Mouse (Mus musculus) urinary bladder, postnatal 4 days (tissue): ENCODE results near the gene Srprb.
"Not testable (repeated sequence)": the region's sequence is repeated elsewhere in the genome, so short reads cannot be mapped to it uniquely, and the experiment has no call there.

Source experiments
- DNase-seq, 2 experiments: peaks; one replicate each; pipeline ENCODE4 v3.0.0; 2021 to 2022; ENCODE audit warnings: low spot score in 2 of 2

The Srprb gene

DNA sequence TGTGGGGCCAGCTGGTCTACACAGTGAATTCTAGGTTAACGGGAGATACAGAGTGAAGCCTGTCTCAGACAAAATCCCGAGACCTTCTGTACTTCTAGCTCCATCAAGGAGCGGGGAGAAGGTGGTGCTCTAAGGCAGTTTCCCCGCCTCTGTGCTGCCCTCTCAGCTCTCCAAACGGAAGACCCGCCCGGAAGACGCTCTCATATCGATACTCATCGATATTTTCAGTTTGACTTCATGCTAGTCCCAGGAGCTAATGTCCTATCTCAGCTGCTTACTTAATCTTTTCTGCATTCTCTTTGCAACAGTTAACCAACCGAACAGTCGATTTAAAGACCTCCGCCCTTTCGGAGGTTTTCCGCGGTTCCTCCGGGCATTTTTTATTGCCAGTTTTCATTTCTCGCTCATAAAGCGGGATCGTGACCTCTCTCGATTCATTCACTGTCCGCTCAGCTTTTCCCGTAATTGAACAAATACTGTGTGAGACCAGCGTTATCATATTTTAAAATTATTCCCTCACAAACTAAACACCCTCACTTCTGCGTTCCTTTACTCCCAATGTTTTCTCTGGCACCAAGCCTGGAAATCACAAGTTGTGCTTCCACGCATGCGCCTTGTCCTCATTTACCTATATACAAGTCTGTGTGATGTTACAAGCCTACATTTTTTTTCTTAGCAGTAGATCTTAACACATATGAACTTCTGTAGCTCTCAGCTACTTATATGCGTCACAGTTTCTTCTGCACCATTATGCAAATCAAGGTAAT is 10.9 kb upstream of the Srprb start:
- no peak for DNase-seq

- DNase-seq = no peak
Observed at GRCm38 (mm10) chr9:103208802-103209423, 7.0 kb upstream of the Srprb start.

GRCm38 (mm10) chr9:103207846-103208245 is 5.9 kb upstream of the Srprb start:
- DNase-seq = peak in 1 of 2 experiments; percentile 44

- DNase-seq = no peak
Observed at GRCm38 (mm10) chr9:103205786-103206185, 3.8 kb upstream of the Srprb start.

- DNase-seq = no peak
Observed at GRCm38 (mm10) chr9:103188416-103188815, 13.5 kb downstream of the Srprb start.

DNA sequence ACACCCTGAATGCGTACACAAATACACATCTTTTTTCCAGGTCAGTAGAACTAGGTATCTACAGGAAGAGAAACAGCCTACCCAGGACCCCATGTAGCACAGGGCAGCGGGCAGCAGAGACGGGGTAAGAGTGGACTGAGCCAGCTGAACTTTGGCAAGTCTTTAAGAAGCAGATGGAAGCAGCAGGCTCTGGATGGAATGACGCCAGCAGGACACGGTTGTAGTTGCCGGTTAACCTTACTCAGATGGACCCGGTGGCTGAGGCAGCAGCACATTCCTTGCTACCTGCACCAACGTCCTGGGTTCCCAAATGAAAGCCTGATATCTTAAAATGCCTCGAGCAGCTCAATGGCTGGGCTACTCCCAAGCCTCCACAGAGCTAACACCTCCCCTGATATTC is 15.2 kb downstream of the Srprb start:
- no peak for DNase-seq

GRCm38 (mm10) chr9:103185946-103186345 is 16.0 kb downstream of the Srprb start:
- DNase-seq = no peak

DNA sequence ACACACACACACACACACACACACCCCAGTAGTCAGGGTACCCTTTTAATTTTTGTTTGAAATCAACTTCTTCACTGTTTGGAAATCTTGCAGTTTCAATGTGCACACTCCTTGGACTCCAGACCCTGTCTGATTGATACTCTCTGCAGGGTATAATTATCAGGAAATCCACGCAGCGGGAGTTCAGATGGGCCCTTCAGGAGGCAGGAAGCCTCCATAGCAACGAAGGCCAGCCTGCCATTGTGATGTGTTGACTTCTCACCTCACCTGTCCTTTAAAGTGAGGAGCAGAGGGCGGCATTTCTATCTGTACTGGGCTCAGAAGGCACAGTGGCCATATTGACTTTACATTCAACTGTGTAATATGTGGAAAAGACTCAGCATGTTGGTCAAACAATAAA is 17.1 kb downstream of the Srprb start:
- no peak for DNase-seq

DNA sequence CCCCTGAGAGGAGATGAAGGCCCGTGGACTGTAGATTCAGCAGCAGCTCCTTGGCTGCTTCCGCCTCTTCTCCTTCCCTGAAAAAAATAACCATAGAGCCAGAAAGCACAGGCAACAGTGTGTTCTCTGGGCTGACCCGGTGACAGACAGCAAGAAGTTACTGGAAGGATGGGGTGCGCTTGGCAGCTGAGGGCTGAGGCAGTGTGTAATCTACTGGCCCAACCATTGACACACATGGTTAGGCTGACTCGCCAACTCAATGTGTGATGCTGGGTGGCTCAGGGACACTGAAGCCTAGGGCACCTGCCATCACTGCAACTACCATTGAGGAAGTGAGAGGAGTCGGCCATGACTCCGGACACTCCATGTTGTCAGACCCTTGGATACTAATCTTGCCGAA is 20.1 kb downstream of the Srprb start:
- no peak for DNase-seq

DNA sequence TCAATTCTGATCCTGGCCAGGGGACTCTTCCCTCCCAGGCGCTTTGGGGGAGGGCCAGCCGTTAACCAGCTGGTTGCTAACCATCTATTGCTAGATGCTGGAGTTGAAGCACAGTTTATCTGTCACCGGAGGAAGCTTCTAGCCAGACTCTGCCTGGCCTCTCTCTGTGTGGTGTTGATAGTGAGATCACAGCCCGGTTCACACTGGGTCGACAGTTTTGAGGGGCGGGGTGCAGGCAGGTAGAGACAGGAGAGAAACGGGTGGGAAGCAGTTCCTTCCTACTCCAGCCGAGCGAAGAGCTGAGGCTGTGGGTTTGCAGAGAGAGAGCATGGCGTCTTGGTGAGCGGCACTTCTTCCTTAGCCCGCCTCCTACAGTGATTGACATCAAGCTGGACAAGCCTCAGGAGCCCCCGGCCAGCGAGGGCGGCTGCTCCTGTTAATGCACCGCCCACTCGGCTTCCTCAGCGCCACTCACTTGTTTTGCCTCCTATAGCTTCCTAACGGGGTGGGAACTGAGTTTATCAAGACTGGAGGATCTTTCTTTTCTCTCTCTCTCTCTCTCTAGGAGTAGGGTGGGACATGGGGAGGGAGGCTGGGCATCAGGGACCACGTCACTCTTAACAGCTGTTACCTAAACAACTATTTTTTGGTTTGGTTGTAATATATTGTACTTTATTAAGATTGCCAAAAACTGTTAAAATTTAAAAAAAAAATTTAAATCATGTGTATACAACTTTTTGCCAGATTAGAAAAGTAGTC is 21.0 kb downstream of the Srprb start:
- peak; percentile 70 to 75 for DNase-seq

DNA sequence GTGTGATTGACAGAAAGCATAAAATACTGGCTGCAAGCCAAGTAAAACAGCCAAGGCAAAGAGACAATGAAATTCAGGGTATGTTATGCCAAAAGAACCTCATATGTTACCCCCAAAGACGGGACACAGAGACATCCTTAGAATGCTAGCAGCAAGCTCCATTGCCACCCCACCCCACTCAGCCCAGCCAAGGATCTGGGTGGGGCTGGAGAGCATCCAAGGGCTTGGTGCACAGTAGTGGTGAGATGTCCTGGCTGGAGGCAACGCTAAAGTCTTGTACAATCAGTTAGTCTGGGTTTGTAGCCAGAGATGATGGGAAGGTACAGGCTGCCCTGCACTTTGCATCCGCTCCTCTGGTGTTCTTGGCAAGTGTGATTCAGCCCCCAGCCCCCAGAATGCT is 21.6 kb downstream of the Srprb start:
- peak; percentile 68 to 71 for DNase-seq

GRCm38 (mm10) chr9:103175692-103176091 is 26.2 kb downstream of the Srprb start:
- DNase-seq = no peak

GRCm38 (mm10) chr9:103174771-103175519 is 27.0 kb downstream of the Srprb start:
- DNase-seq = no peak

DNA sequence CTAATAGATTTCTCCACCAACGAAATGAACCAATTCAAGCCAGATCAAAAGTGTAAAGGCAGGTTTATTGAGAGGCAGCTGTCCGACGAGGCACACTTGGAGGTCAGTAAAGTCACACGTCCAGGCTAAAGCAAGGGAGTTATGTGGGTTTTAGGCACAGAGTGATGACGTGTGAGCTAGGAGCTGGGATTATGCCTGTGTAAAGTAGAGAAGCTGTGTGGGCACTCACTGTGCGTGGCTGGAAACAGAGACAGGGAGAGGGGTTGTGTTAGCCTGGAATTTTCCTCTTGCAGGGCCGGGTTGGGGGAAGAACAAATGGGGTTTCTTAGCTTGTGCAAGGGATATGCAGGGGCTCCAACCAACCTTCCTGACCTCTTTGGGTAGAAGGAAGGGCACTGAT is 33.2 kb downstream of the Srprb start:
- no peak for DNase-seq

DNA sequence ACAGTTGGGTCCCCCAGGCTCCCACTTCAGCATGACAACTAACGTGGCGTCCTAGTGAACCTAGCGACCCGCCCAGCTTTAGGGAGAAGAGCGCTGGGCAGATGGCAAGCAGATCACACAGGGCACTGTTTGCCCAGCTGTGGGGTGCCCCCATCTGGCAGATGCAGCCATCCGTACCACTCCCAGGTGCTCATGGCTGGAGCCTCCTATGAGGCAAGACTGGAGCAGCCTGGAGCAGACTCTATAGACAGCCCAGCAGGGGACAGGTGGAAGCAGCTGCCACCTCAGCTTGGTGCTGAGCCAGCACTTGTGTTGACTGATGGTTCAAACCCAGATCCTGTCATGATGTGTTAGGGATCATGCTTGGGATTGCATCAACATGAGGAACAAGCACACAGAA is 33.9 kb downstream of the Srprb start:
- no peak for DNase-seq

DNA sequence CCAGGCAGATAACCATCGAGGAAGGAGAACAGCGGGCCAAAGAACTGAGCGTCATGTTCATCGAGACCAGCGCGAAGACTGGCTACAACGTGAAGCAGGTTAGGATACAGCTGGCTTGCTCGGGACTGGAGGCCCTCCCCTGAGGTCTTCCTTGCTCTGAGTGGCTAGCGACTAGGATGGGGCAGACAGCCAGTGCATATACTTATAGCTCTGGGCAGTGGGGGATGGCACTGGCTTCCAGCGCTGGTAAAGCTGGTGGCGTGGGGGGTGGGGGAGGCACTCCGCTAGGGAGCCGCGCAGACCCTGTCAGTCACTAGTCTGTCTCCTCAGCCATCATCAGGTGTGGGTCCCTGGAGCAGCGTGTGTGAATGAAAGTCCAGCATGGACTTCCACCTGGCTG is 38.1 kb downstream of the Srprb start:
- DNase-seq = no peak

- not testable (repeated sequence) for DNase-seq
Observed at GRCm38 (mm10) chr9:103155158-103155557, 46.8 kb downstream of the Srprb start.

- DNase-seq = no peak
Observed at GRCm38 (mm10) chr9:103154568-103154967, 47.4 kb downstream of the Srprb start.

- no peak for DNase-seq
Observed at GRCm38 (mm10) chr9:103153286-103153685, 48.7 kb downstream of the Srprb start.

DNA sequence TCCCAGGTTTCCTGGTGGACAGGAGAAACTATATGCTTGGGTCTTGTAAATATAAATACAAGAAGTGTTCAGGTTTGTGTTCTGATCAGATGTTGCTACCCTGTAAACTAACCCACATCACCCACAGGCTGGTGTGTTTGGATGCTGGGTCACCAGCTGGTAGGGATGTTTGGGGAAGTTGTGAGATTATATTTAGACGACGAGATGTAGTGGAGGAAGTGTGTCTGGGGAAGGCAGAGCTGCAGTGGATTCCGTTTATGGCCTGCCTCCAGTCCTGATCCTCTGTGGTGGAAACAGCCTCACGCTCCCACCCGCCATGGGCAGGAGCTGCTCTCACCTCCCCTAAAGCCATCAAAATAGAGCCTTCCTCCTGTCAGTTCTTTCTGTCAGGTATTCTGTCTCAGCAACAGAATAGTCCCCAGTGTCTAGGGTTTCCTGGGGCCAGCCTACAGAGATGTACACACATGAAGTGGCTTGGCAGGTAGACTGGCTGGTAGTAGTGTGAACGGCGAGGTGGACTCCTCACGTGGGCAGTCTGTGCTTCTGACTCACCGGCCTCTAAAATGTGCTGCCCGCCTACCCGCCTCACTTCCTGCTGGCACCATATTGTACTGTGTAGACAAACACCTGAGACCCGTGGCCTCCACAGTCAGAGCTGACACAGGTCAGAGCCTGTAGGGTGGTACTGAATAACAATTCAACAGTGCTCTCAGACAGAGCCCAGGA is 52.7 kb downstream of the Srprb start:
- DNase-seq = no peak

GRCm38 (mm10) chr9:103147103-103147502 is 54.8 kb downstream of the Srprb start:
- no peak for DNase-seq
